Mouse (Mus musculus) T-helper 17 cell (primary cell): ENCODE data around the gene R3hdm2.

Experiments used
- in situ Hi-C, 2 experiments: fragments of 300-600 bp; cut with MboI, MseI; formaldehyde crosslinking; loops; 1 replicate in 1 of 2; 2 replicates in 1 of 2; pipeline ENCODE4 v1.15.1; 2025; ENCODE audit warnings: high pct_unique_total_duplicates in 2 of 2

The R3hdm2 gene

GRCm38 (mm10) chr10:127490160-127491127, 110.3 kb downstream of the R3hdm2 start:
- in situ Hi-C loops, result no loop called here

GRCm38 (mm10) chr10:127491128-127491512, 111.0 kb downstream of the R3hdm2 start:
- in situ Hi-C loops, result no loop called here

GRCm38 (mm10) chr10:127492118-127492517, 112.0 kb downstream of the R3hdm2 start:
- in situ Hi-C loops, result no loop called here

GRCm38 (mm10) chr10:127496156-127496555, 116.0 kb downstream of the R3hdm2 start:
- in situ Hi-C loops, result no loop called here

- in situ Hi-C loops, result no loop called here
Measured at GRCm38 (mm10) chr10:127499516-127499915, 119.4 kb downstream of the R3hdm2 start.

- in situ Hi-C loops, result no loop called here
Measured at GRCm38 (mm10) chr10:127500042-127500441, 119.9 kb downstream of the R3hdm2 start.

GRCm38 (mm10) chr10:127500894-127501893, 121.1 kb downstream of the R3hdm2 start, which contains the start of gene Stac3:
Gene Stac3, plus strand, starts transcription at chr10:127501686.
- in situ Hi-C loops, result no loop called here

GRCm38 (mm10) chr10:127508239-127508638, 128.1 kb downstream of the R3hdm2 start:
- in situ Hi-C loops, result loop anchor here (5.0 kb wide), 1 partner anchor 34 kb away; no protein-coding TSS in a partner anchor

- in situ Hi-C loops, result loop anchor here (5.0 kb wide), 1 partner anchor 33 kb away; no protein-coding TSS in a partner anchor
Measured at GRCm38 (mm10) chr10:127509051-127509836, 129.1 kb downstream of the R3hdm2 start.

- in situ Hi-C loops, result loop anchor here (5.0 kb wide), 1 partner anchor 32 kb away; no protein-coding TSS in a partner anchor
Measured at GRCm38 (mm10) chr10:127509837-127510701, 129.9 kb downstream of the R3hdm2 start.

- in situ Hi-C loops, result no loop called here
Measured at GRCm38 (mm10) chr10:127510895-127511617, 130.9 kb downstream of the R3hdm2 start.

GRCm38 (mm10) chr10:127511634-127512306, 131.6 kb downstream of the R3hdm2 start:
- in situ Hi-C loops, result no loop called here

- in situ Hi-C loops, result no loop called here
Measured at GRCm38 (mm10) chr10:127512307-127512666, 132.2 kb downstream of the R3hdm2 start.

- in situ Hi-C loops, result no loop called here
Measured at GRCm38 (mm10) chr10:127512813-127513212, 132.7 kb downstream of the R3hdm2 start.

GRCm38 (mm10) chr10:127513501-127514091, 133.5 kb downstream of the R3hdm2 start:
- in situ Hi-C loops, result no loop called here

GRCm38 (mm10) chr10:127514111-127514698, 134.1 kb downstream of the R3hdm2 start:
- in situ Hi-C loops, result no loop called here

- in situ Hi-C loops, result no loop called here
Measured at GRCm38 (mm10) chr10:127514764-127515163, 134.6 kb downstream of the R3hdm2 start, which contains the start of gene Ndufa4l2. Gene Ndufa4l2, plus strand, starts transcription at chr10:127514967.
